Mouse (Mus musculus) hindbrain, postnatal 0 days (tissue): ENCODE results near the gene Nox1. TPM values are rescaled to one million over a fixed set of nuclear protein-coding genes. Genes with fewer than 3 reads are reported as not detected.
A peak's percentile ranks its signal among the peaks of the same experiment; 100 is the strongest.

Experiments used
- ATAC-seq: fragments of 200-750 bp; cut with Nextera tagmentation; 2 replicates; pipeline ENCODE4 v1.8.0; 2017; ENCODE audit warnings: mild to moderate bottlenecking, moderate TSS enrichment, moderate library complexity
- DNase-seq: peaks from one replicate; pipeline ENCODE4 v3.0.0-alpha.2; 2015; ENCODE audit warnings: low spot score
- H3K27ac ChIP-seq: fragments of 300-500 bp; sonication (generic); 2 replicates; pipeline ENCODE4 v1.5.1; 2014; ENCODE audit warnings: mild to moderate bottlenecking
- H3K27me3 ChIP-seq: fragments of 300-500 bp; sonication (generic); 2 replicates; pipeline ENCODE4 v1.6.1; 2014; ENCODE audit warnings: low read length, mixed read lengths; ENCODE audit not compliant: insufficient read depth
- H3K36me3 ChIP-seq: fragments of 300-500 bp; sonication (generic); 2 replicates; pipeline ENCODE4 v1.6.1; 2014; ENCODE audit warnings: low read length, mixed read lengths; ENCODE audit not compliant: insufficient read depth
- H3K4me1 ChIP-seq: fragments of 300-500 bp; sonication (generic); 2 replicates; pipeline ENCODE4 v1.6.1; 2014; ENCODE audit warnings: antibody characterized with exemption, low read length, mixed read lengths; ENCODE audit not compliant: insufficient read depth
- H3K4me2 ChIP-seq: fragments of 300-500 bp; sonication (generic); 2 replicates; pipeline ENCODE4 v1.6.1; 2014; ENCODE audit warnings: low read depth, mild to moderate bottlenecking, low read length, moderate library complexity, mixed read lengths
- H3K4me3 ChIP-seq: fragments of 300-500 bp; sonication (generic); 2 replicates; pipeline ENCODE4 v1.5.1; 2014; ENCODE audit warnings: low read length
- H3K9ac ChIP-seq: fragments of 300-500 bp; sonication (generic); replicated peaks from 2 replicates; pipeline ENCODE4 v1.6.1; 2014; ENCODE audit warnings: mild to moderate bottlenecking, low read length, moderate library complexity, mixed read lengths
- H3K9me3 ChIP-seq: fragments of 300-500 bp; sonication (generic); 2 replicates; pipeline ENCODE4 v1.6.1; 2016; ENCODE audit warnings: low read length, mixed read lengths
- CTCF ChIP-seq: IDR thresholded peaks from 2 replicates; pipeline ENCODE4 v1.5.1; 2016; ENCODE audit warnings: antibody characterized with exemption, control low read depth, low read depth
- WGBS: fragments of 180-500 bp; shearing (Covaris S2); extraction: QIAGEN DNeasy Blood & Tissue Kit; methylation state at CpG from one replicate; pipeline ENCODE4 v1.1.7; 2014; 5-methylcytosine and 5-hydroxymethylcytosine counted together
- polyA plus RNA-seq: library from polyadenylated mRNA; unstranded; fragments of >200 nt; fragmentation: Nextera tagmentation; extraction: Ambion mirVana; gene quantifications from 2 replicates; pipeline ENCODE4 v1.2.1, GENCODE M21; 2015
- total RNA-seq: library from RNA; depleted of rRNA; stranded (reverse); fragments of >200 nt; gene quantifications from 2 replicates; pipeline ENCODE4 v1.2.3, GENCODE M21; 2014

Nox1 gene
- total and polyA plus RNA-seq, 2 experiments from 2014 or later, result 0.09 TPM; not detected in 1

DNA sequence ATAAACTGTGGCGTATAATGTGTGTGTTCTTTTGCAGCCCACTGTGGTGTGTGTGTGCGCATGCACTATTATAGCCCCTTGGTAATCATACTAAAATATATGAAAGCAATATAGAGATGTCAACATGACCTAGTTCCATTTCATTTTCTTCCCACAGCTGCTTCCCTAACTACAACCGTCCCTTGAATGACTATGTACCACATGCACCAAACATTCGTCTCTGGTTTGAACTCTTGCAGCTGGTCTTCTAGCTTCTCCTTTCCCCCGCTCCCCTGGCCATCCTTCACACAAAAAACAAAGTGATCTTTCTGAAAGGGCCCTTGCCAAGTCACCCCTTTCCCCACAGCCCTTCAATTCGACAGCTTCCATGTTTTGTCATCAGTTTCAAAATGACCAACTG, 81.7 kb downstream of the Nox1 start:
- no peaks in the 10 kb centered on the region for H3K4me1 ChIP-seq

DNA sequence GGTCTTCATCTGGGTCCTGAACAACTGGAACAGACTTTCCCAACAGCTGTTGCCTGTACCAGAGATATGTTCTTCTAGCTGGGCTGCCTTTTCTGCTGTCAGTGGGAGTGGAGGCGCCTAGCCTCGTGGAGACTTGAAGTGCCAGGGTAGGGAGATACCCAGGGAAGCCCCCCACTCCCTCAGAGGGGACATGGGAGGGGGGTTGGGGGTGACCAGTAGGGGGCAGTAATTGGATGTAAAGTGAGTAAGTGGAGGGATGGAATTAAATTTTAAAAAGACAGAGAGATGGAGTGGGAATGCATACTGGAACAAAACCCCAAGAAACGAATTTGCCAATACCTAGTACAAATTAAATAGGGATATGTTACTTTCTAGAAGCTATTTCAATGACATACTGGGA, 87.9 kb downstream of the Nox1 start:
- H3K27me3 ChIP-seq, result no peaks in the 10 kb centered on the region
- H3K9me3 ChIP-seq, result no peaks in the 10 kb centered on the region
- H3K27ac ChIP-seq, result no peak overlapping the region
- DNase-seq, result no peak
- ATAC-seq, result no peak
- no peak overlapping the region for H3K4me3 ChIP-seq
- WGBS, result 54% methylated on average over 3 of the region's 3 CpGs
- no peaks in the 10 kb centered on the region for H3K4me1 ChIP-seq
- no peak overlapping the region for H3K9ac ChIP-seq
- H3K4me2 ChIP-seq, result no peak overlapping the region
- no peak for TF ChIP-seq CTCF
- no peaks in the 10 kb centered on the region for H3K36me3 ChIP-seq

More for the DNA sequence above, 81.7 kb downstream of the Nox1 start:
- ATAC-seq (no peak), DNase-seq (no peak)
- no peaks in the 10 kb centered on the region for H3K27me3 ChIP-seq
- no peaks in the 10 kb centered on the region for H3K36me3 ChIP-seq
- H3K4me3 ChIP-seq, result no peak overlapping the region
- WGBS, result 69% methylated on average over 6 of the region's 6 CpGs
- H3K9ac ChIP-seq, result no peak overlapping the region
- H3K4me2 ChIP-seq, result no peak overlapping the region
- no peak for TF ChIP-seq CTCF
- no peaks in the 10 kb centered on the region for H3K9me3 ChIP-seq
- H3K27ac ChIP-seq, result no peak overlapping the region

DNA sequence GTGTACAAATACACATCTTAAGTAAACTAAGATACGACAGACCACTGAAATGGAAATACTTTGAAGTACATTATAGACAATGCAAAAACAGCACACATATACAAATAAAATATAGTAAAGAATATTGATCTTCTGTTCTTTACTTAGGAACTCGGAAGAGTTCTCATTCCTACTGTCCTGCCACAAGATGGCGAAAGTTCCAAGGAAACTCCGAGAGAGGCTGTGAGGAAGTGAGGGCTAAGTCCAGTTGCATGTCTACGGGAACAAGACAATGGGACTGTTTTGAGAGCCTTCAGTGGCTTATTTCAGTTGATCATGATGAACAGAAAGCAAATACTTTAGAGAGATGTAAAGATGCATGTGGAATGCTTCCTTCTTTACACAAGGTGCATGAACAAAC, 89.5 kb downstream of the Nox1 start:
- no peak overlapping the region for H3K9ac ChIP-seq
- peak; percentile 69 for TF ChIP-seq CTCF
- H3K36me3 ChIP-seq, result no peaks in the 10 kb centered on the region
- DNase-seq, result peak; percentile 60
- no peak overlapping the region for H3K4me2 ChIP-seq
- H3K27ac ChIP-seq, result no peak overlapping the region
- 36% methylated on average over 5 of the region's 5 CpGs for WGBS
- ATAC-seq, result 0 out of 2 replicates have a peak, but pooled peaks have one; percentile 24
- H3K9me3 ChIP-seq, result no peaks in the 10 kb centered on the region
- H3K27me3 ChIP-seq, result no peaks in the 10 kb centered on the region
- H3K4me3 ChIP-seq, result no peak overlapping the region
- H3K4me1 ChIP-seq, result no peaks in the 10 kb centered on the region

DNA sequence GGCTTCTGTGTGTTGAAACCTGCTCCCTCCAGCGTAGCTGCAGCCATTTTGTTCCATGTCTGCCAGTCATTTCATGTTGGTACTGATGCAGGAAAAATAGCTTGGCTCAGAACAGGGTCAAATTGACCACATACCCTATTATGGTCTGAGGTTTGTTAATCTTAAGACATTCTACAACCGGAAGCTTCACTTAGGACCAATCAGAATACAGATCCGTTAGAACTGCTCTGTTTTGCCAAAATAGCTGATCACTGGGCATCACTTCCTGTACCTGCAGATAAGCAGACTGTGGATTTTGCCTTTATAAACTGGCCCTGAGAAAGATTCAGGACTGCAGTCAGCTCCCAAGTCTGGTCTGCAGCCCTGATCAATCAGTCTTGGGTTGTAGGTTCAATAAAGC, 93.2 kb downstream of the Nox1 start:
- TF ChIP-seq CTCF, result no peak
- Histone ChIP-seq H3K4me2 (no peak overlapping the region), H3K27ac (no peak overlapping the region), H3K9me3 (no peaks in the 10 kb centered on the region), H3K9ac (no peak overlapping the region), H3K36me3 (no peaks in the 10 kb centered on the region), H3K4me1 (no peaks in the 10 kb centered on the region), H3K4me3 (no peak overlapping the region), H3K27me3 (no peaks in the 10 kb centered on the region)
- 81% methylated on average over 3 of the region's 3 CpGs for WGBS
- ATAC-seq (no peak), DNase-seq (no peak)

DNA sequence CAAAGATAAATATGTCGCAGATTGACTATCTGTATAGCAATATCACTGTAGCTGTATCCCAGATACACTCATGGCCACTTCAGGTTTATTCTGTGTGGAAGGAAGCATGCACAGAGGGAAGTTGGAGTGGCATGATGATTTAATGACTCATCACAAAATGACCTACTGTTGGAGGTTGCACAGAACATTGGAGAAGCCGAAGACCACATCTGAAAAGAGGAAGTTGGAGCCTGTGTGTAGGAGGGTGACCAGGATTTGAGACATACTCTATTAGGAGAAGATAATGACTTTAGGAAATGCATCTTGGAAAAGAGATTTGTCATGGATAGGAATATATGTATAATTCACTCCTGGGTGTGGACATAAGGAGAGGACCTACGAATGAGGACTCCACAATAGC, 105.3 kb downstream of the Nox1 start:
- no peak overlapping the region for H3K4me2 ChIP-seq
- no peak overlapping the region for H3K4me3 ChIP-seq
- H3K36me3 ChIP-seq, result no peaks in the 10 kb centered on the region
- no peaks in the 10 kb centered on the region for H3K4me1 ChIP-seq
- no peak overlapping the region for H3K27ac ChIP-seq
- H3K9ac ChIP-seq, result no peak overlapping the region
- H3K9me3 ChIP-seq, result no peaks in the 10 kb centered on the region
- no peaks in the 10 kb centered on the region for H3K27me3 ChIP-seq
- DNase-seq (no peak), ATAC-seq (no peak)
- 76% methylated on average over 3 of the region's 3 CpGs for WGBS
- no peak for TF ChIP-seq CTCF

DNA sequence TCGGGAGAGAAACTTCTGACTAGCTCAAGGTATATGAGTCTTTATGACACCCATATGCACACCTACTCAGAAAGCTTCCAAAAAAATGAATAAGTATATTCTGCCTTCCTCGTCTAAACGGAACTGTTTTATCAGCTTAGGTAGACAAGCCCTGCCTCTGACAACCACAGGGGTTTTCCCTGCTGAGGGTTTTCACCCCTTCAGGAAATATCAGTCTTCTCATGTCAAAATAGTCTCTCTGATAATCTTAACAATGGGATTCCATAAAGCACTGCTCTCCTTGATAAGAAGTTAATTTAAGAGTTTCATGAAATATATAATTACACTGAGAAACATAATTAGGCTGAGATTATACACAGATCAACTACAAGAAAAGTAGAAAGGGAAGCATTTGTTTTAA, 110.0 kb downstream of the Nox1 start:
- Histone ChIP-seq H3K4me1 (no peaks in the 10 kb centered on the region), H3K27me3 (no peaks in the 10 kb centered on the region), H3K27ac (no peak overlapping the region), H3K36me3 (no peaks in the 10 kb centered on the region), H3K4me3 (no peak overlapping the region), H3K9me3 (no peaks in the 10 kb centered on the region), H3K9ac (no peak overlapping the region), H3K4me2 (no peak overlapping the region)
- no peak for ATAC-seq
- TF ChIP-seq CTCF, result no peak
- no peak for DNase-seq
- WGBS, result 90% methylated on average over 3 of the region's 3 CpGs

DNA sequence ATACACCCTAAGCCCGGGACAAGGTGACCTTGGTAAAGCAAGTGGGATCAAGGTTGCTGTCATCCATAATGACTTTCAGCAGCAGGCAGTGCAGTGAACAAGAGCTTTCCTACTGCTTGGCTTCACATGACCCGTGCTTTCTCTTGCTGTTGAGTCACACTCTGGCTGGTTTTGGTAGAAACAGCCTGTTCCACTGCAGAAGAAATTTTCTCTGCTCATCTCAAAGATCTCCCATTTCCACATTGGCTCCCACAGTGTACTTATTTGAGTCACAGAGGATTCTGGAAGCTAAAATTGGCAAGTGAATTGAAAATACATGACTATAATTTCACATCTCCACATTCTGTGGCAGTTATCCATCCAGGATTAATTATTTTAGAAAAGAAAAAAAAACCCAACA, 119.1 kb downstream of the Nox1 start:
- TF ChIP-seq CTCF, result no peak
- WGBS, result 82% methylated on average over 2 of the region's 2 CpGs
- H3K4me3 ChIP-seq, result no peak overlapping the region
- ATAC-seq (no peak), DNase-seq (no peak)
- no peaks in the 10 kb centered on the region for H3K4me1 ChIP-seq
- no peaks in the 10 kb centered on the region for H3K9me3 ChIP-seq
- no peak overlapping the region for H3K9ac ChIP-seq
- H3K36me3 ChIP-seq, result no peaks in the 10 kb centered on the region
- no peaks in the 10 kb centered on the region for H3K27me3 ChIP-seq
- H3K27ac ChIP-seq, result no peak overlapping the region
- no peak overlapping the region for H3K4me2 ChIP-seq
